In genomic region chr17:73230340-73230989, GRCm38 (mm10) we compare ENCODE assay signal across 14 mouse cellular contexts.
DNase-seq lines count a peak whose midpoint lies in the region; ATAC-seq lines count a peak whose summit lies in the region.
"Had no signal": no experiment of that assay in that cellular context is flagged by ENCODE, and none has a peak within 500 bp of the region (broad histone marks: within the 10 kb centered on the region; RNA-seq: fewer than 3 reads in every experiment).

No protein-coding gene starts in this region.

- H3K4me2 ChIP-seq in heart, embryonic 12.5 days: no peak overlapping the region
- no peak overlapping the region for H3K4me2 ChIP-seq in midbrain, embryonic 11.5 days
- no peak overlapping the region for H3K4me2 ChIP-seq in neural tube, embryonic 15.5 days
- H3K4me2 ChIP-seq: neural tube, embryonic 12.5 days had no signal

- H3K9ac ChIP-seq in heart, embryonic 12.5 days: no peak overlapping the region
- no peak overlapping the region for H3K9ac ChIP-seq in midbrain, embryonic 11.5 days (ENCODE audit: low read length)
- H3K9ac ChIP-seq in neural tube, embryonic 15.5 days (replicated peaks): no peak overlapping the region
- H3K9ac ChIP-seq: liver, embryonic 14.5 days; neural tube, embryonic 12.5 days had no signal

- no peaks in the 10 kb centered on the region for H3K9me3 ChIP-seq in heart, embryonic 12.5 days (replicated peaks)
- H3K9me3 ChIP-seq in midbrain, embryonic 11.5 days (ENCODE audit: control insufficient read depth, low read length): no peaks in the 10 kb centered on the region
- H3K9me3 ChIP-seq in midbrain, embryonic 10.5 days (replicated peaks): no peaks in the 10 kb centered on the region
- H3K9me3 ChIP-seq in neural tube, embryonic 15.5 days (replicated peaks): no peaks in the 10 kb centered on the region
- H3K9me3 ChIP-seq: neural tube, embryonic 12.5 days had no signal

- no peaks in the 10 kb centered on the region for H3K27me3 ChIP-seq in heart, embryonic 12.5 days (replicated peaks)
- no peaks in the 10 kb centered on the region for H3K27me3 ChIP-seq in midbrain, embryonic 11.5 days (ENCODE audit: control insufficient read depth, insufficient read depth, low read length)
- H3K27me3 ChIP-seq in midbrain, embryonic 10.5 days (ENCODE audit: low read depth, poor library complexity, severe bottlenecking): no peaks in the 10 kb centered on the region
- no peaks in the 10 kb centered on the region for H3K27me3 ChIP-seq in neural tube, embryonic 15.5 days (replicated peaks)
- H3K27me3 ChIP-seq: neural tube, embryonic 12.5 days had no signal

- no peak for ATAC-seq in heart, embryonic 12.5 days (ENCODE audit: insufficient number of reproducible peaks, low FRiP score)
- ATAC-seq in midbrain, embryonic 11.5 days (ENCODE audit: low FRiP score): 0 out of 2 replicates have a peak, but pooled peaks have one; percentile 61
- ATAC-seq in megakaryocyte, adult 5-6 weeks (ENCODE audit: poor library complexity, severe bottlenecking): peak; percentile 66
- peak; percentile 67; the same call in 1 of the 2 replicates for ATAC-seq in neural tube, embryonic 15.5 days (ENCODE audit: low FRiP score)

- peak; percentile 82 for DNase-seq in heart, adult 11 months
- no peak for DNase-seq in midbrain, embryonic 11.5 days (ENCODE audit: low spot score, missing footprints)
- DNase-seq in midbrain, embryonic 10.5 days (ENCODE audit: low spot score): no peak
- no peak for DNase-seq in thymus, postnatal 25 days
- no peak for DNase-seq in c-Kit-positive CD71-positive TER-119-positive erythroid progenitor cells, embryonic 14.5 days (ENCODE audit: low spot score)
- DNase-seq: adrenal gland, postnatal 14 days; cerebellum, adult 11-12 months; kidney, postnatal 10 days; lung, postnatal 4 days had no signal

- H3K27ac ChIP-seq in heart, embryonic 12.5 days (ENCODE audit: poor library complexity, severe bottlenecking): no peak overlapping the region
- no peak overlapping the region for H3K27ac ChIP-seq in midbrain, embryonic 11.5 days (ENCODE audit: low read depth, low read length)
- no peak overlapping the region for H3K27ac ChIP-seq in midbrain, embryonic 10.5 days (replicated peaks)
- H3K27ac ChIP-seq in neural tube, embryonic 15.5 days (replicated peaks): no peak overlapping the region
- H3K27ac ChIP-seq: liver, embryonic 14.5 days; neural tube, embryonic 12.5 days had no signal

- no peak overlapping the region for H3K4me3 ChIP-seq in heart, embryonic 12.5 days
- no peak overlapping the region for H3K4me3 ChIP-seq in midbrain, embryonic 11.5 days (ENCODE audit: low read depth, low read length)
- H3K4me3 ChIP-seq in midbrain, embryonic 10.5 days: no peak overlapping the region
- H3K4me3 ChIP-seq in neural tube, embryonic 15.5 days (replicated peaks): no peak overlapping the region
- H3K4me3 ChIP-seq: neural tube, embryonic 12.5 days had no signal

- WGBS in heart, embryonic 12.5 days: 91% methylated on average over 12 of the region's 12 CpGs
- 77% methylated on average over 12 of the region's 12 CpGs for WGBS in midbrain, embryonic 11.5 days
- 79% methylated on average over 12 of the region's 12 CpGs for WGBS in midbrain, embryonic 10.5 days
- WGBS in neural tube, embryonic 15.5 days: 69% methylated on average over 12 of the region's 12 CpGs

- peaks cover 39% of the 10 kb centered on the region for H3K4me1 ChIP-seq in heart, embryonic 12.5 days (replicated peaks)
- H3K4me1 ChIP-seq in midbrain, embryonic 11.5 days (ENCODE audit: control insufficient read depth, insufficient read depth, low read length): peaks cover under 1% of the 10 kb centered on the region; the same call in 1 of the 2 replicates
- H3K4me1 ChIP-seq in midbrain, embryonic 10.5 days: peaks cover 7% of the 10 kb centered on the region
- peaks cover 17% of the 10 kb centered on the region for H3K4me1 ChIP-seq in neural tube, embryonic 15.5 days

- H3K36me3 ChIP-seq in heart, embryonic 12.5 days: peaks cover 5% of the 10 kb centered on the region; the same call in 1 of the 2 replicates
- H3K36me3 ChIP-seq in midbrain, embryonic 11.5 days (ENCODE audit: control insufficient read depth, insufficient read depth, low read length): no peaks in the 10 kb centered on the region
- H3K36me3 ChIP-seq in midbrain, embryonic 10.5 days: no peaks in the 10 kb centered on the region
- no peaks in the 10 kb centered on the region for H3K36me3 ChIP-seq in neural tube, embryonic 15.5 days
- H3K36me3 ChIP-seq: neural tube, embryonic 12.5 days had no signal
